Mouse (Mus musculus): ENCODE measurements around the gene Fbxw26.
"Not testable (repeated sequence)": the region's sequence is repeated elsewhere in the genome, so short reads cannot be mapped to it uniquely, and the experiment has no call there.

Gene Fbxw26

DNA sequence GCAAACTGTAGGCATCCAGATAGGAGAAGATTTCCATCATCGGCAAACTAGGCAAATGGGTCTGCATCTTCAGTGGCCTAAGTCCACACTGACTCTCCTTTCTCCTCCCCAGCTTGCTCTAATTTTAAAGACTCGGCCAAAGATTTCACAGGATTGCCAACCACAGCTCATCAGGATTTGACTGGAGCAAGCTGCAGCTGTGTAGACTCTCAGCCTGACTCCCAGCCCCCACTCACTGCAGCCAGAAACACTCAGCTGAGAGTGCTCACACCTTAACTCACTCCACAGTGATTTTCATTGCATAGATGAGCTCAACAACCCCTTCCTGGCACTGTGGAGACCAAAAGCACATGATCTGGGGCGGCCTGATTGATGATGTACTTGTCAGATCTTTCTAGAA, at the start of gene Fbxw26:
TSS of gene Fbxw26 (minus strand) at position 101 of the 400 bp plus-strand sequence.
- DNase-seq (ENCODE audit: low read depth), result not testable (repeated sequence)

GRCm38 (mm10) chr9:109795221-109795620, 49.3 kb upstream of the Fbxw26 start:
- no peak for DNase-seq (ENCODE audit: low read depth)

DNA sequence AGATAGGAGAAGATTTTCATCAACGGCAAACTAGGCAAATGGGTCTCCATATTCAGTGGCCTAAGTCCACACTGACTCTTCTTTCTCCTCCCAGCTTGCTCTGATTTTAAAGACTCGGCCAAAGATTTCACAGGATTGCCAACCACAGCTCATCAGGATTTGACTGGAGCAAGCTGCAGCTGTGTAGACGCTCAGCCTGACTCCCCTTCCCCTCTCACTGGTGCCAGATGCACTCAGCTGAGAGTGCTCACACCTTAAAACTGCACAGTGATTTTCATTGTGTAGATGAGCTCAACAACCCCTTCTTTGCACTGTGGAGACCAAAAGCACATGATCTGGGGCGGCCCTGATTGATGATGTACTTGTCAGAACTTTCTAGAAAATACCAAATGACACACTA, 44.7 kb upstream of the Fbxw26 start, which contains the start of gene Fbxw27:
TSS of gene Fbxw27 (minus strand) at position 101 of the 400 bp plus-strand sequence.
- DNase-seq (ENCODE audit: low read depth), result not testable (repeated sequence)

DNA sequence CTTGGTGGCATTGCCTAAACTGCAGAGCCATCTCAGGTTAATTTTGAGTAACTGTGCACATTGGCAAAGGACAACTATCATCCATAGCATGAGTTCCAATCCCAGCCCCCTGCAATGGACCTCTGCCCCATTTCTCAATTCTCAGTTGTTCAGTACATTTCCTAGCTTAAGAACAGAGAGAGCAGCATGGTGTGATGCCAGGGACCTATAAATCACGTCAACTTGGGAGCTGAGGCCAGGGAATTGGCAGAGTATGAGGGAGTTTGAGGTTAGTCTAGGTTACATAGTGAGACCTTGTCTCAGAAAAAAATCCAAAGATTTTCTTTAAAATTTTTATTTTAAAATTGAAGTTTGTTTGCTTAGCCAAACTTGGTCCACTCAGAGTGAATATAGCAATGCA, 21.0 kb upstream of the Fbxw26 start:
- not testable (repeated sequence) for DNase-seq (ENCODE audit: low read depth)

DNA sequence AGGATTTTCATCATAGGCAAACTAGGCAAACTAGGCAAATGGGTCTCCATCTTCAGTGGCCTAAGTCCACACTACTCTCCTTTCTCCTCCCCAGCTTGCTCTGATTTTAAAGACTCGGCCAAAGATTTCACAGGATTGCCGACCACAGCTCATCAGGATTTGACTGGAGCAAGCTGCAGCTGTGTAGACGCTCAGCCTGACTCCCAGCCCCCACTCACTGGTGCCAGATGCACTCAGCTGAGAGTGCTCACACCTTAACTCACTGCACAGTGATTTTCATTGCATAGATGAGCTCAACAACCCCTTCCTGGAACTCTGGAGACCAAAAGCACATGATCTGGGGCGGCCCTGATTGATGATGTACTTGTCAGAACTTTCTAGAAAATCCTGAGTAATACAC, 43.3 kb downstream of the Fbxw26 start, which contains the start of gene Fbxw18:
TSS of gene Fbxw18 (minus strand) at position 101 of the 400 bp plus-strand sequence.
- DNase-seq (ENCODE audit: low read depth), result not testable (repeated sequence)

DNA sequence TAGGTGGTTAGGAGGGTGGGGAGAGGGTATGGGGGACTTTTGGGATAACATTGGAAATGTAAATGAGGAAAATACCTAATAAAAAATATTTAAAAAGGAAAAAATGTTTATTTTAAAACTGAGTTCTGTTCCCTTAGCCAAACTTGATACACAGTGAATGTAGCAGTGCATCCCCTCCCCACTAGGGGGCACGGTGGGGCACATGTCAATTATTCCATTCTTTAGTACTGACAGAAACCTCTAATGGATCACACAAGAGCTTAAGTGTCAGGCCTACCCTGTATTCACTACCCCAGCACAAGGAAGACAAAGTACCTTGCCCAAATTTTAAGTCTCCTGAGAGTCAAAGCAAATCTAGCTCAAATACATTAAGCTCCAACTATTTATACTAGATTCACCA, 60.6 kb downstream of the Fbxw26 start:
- DNase-seq (ENCODE audit: low read depth), result peak; percentile 9
